Mouse (Mus musculus) lung, postnatal 0 days (tissue): ENCODE results near the gene Gpr158.

ENCODE experiments used
- CTCF ChIP-seq: IDR thresholded peaks from 2 replicates; pipeline ENCODE4 v1.5.1; 2016; ENCODE audit warnings: antibody characterized with exemption, mild to moderate bottlenecking
- EP300 ChIP-seq: IDR thresholded peaks from 2 replicates; pipeline ENCODE4 v1.6.1; 2016; ENCODE audit warnings: antibody characterized with exemption, mild to moderate bottlenecking, control low read depth

GRCm38 (mm10) chr2:21693807-21694594 is 326.7 kb downstream of the Gpr158 start:
- TF ChIP-seq CTCF: no peak
- TF ChIP-seq EP300: no peak
